Mouse (Mus musculus): ENCODE measurements around the gene Palm3. TPM values are rescaled to one million over a fixed set of nuclear protein-coding genes. Genes with fewer than 3 reads are reported as not detected.
"Not testable (repeated sequence)": the region's sequence is repeated elsewhere in the genome, so short reads cannot be mapped to it uniquely, and the experiment has no call there.

Palm3 gene
- polyA plus RNA-seq, 1 experiment from 2014 or later, result 3.5 TPM

GRCm38 (mm10) chr8:83977646-83978045, 43.6 kb upstream of the Palm3 start:
- Histone ChIP-seq H3K36me3 (ENCODE audit: control insufficient read depth, insufficient read depth, low read length) (0 out of 2 replicates have a peak, but pooled peaks cover 3% of the 10 kb centered on the region), H3K27ac (ENCODE audit: low read depth, low read length) (no peak overlapping the region), H3K4me3 (ENCODE audit: low read depth, low read length) (no peak overlapping the region), H3K9ac (ENCODE audit: low read depth, low read length) (no peak overlapping the region), H3K27me3 (ENCODE audit: control insufficient read depth, insufficient read depth, low read length) (no peaks in the 10 kb centered on the region), H3K4me2 (replicated peaks; ENCODE audit: low read depth, low read length) (no peak overlapping the region), H3K9me3 (ENCODE audit: control insufficient read depth, low read length) (no peaks in the 10 kb centered on the region), H3K4me1 (replicated peaks; ENCODE audit: control insufficient read depth, insufficient read depth, low read length) (peaks cover 4% of the 10 kb centered on the region; the same call in 1 of the 2 replicates)
- no peak for DNase-seq (ENCODE audit: low spot score)
- ATAC-seq (ENCODE audit: low FRiP score), result no peak
- 78% methylated on average over 6 of the region's 6 CpGs for WGBS

GRCm38 (mm10) chr8:83978200-83978599, 43.1 kb upstream of the Palm3 start:
- 0 out of 2 replicates have a peak, but pooled peaks cover 3% of the 10 kb centered on the region for H3K36me3 ChIP-seq (ENCODE audit: control insufficient read depth, insufficient read depth, low read length)
- no peak overlapping the region for H3K27ac ChIP-seq (ENCODE audit: low read depth, low read length)
- no peak overlapping the region for H3K4me3 ChIP-seq (ENCODE audit: low read depth, low read length)
- H3K9ac ChIP-seq (ENCODE audit: low read depth, low read length), result no peak overlapping the region
- no peaks in the 10 kb centered on the region for H3K9me3 ChIP-seq (ENCODE audit: control insufficient read depth, low read length)
- no peaks in the 10 kb centered on the region for H3K27me3 ChIP-seq (ENCODE audit: control insufficient read depth, insufficient read depth, low read length)
- DNase-seq (ENCODE audit: low spot score), result no peak
- WGBS, result 77% methylated on average over 9 of the region's 9 CpGs
- ATAC-seq (ENCODE audit: low FRiP score), result no peak
- peaks cover 4% of the 10 kb centered on the region; the same call in 1 of the 2 replicates for H3K4me1 ChIP-seq (replicated peaks; ENCODE audit: control insufficient read depth, insufficient read depth, low read length)
- no peak overlapping the region for H3K4me2 ChIP-seq (replicated peaks; ENCODE audit: low read depth, low read length)

GRCm38 (mm10) chr8:83980250-83980649, 41.0 kb upstream of the Palm3 start:
- no peak for ATAC-seq (ENCODE audit: low FRiP score)
- H3K4me1 ChIP-seq (replicated peaks; ENCODE audit: control insufficient read depth, insufficient read depth, low read length), result no peaks in the 10 kb centered on the region
- H3K36me3 ChIP-seq (ENCODE audit: control insufficient read depth, insufficient read depth, low read length), result 0 out of 2 replicates have a peak, but pooled peaks cover 6% of the 10 kb centered on the region
- no peak for DNase-seq (ENCODE audit: low spot score)
- H3K27ac ChIP-seq (ENCODE audit: low read depth, low read length), result no peak overlapping the region
- H3K27me3 ChIP-seq (ENCODE audit: control insufficient read depth, insufficient read depth, low read length), result no peaks in the 10 kb centered on the region
- no peak overlapping the region for H3K4me2 ChIP-seq (replicated peaks; ENCODE audit: low read depth, low read length)
- no peaks in the 10 kb centered on the region for H3K9me3 ChIP-seq (ENCODE audit: control insufficient read depth, low read length)
- H3K9ac ChIP-seq (ENCODE audit: low read depth, low read length), result no peak overlapping the region
- 90% methylated on average over 1 of the region's 1 CpGs for WGBS
- no peak overlapping the region for H3K4me3 ChIP-seq (ENCODE audit: low read depth, low read length)

GRCm38 (mm10) chr8:83980845-83981244, 40.4 kb upstream of the Palm3 start:
- Histone ChIP-seq H3K4me2 (replicated peaks; ENCODE audit: low read depth, low read length) (no peak overlapping the region), H3K4me1 (replicated peaks; ENCODE audit: control insufficient read depth, insufficient read depth, low read length) (no peaks in the 10 kb centered on the region), H3K27me3 (ENCODE audit: control insufficient read depth, insufficient read depth, low read length) (no peaks in the 10 kb centered on the region), H3K4me3 (ENCODE audit: low read depth, low read length) (no peak overlapping the region), H3K36me3 (ENCODE audit: control insufficient read depth, insufficient read depth, low read length) (0 out of 2 replicates have a peak, but pooled peaks cover 9% of the 10 kb centered on the region), H3K9ac (ENCODE audit: low read depth, low read length) (no peak overlapping the region), H3K27ac (ENCODE audit: low read depth, low read length) (no peak overlapping the region), H3K9me3 (ENCODE audit: control insufficient read depth, low read length) (no peaks in the 10 kb centered on the region)
- ATAC-seq (ENCODE audit: low FRiP score), result no peak
- WGBS, result 87% methylated on average over 8 of the region's 8 CpGs
- no peak for DNase-seq (ENCODE audit: low spot score)

- Histone ChIP-seq H3K4me1 (replicated peaks; ENCODE audit: control insufficient read depth, insufficient read depth, low read length) (no peaks in the 10 kb centered on the region), H3K4me2 (replicated peaks; ENCODE audit: low read depth, low read length) (no peak overlapping the region), H3K36me3 (ENCODE audit: control insufficient read depth, insufficient read depth, low read length) (0 out of 2 replicates have a peak, but pooled peaks cover 9% of the 10 kb centered on the region), H3K4me3 (ENCODE audit: low read depth, low read length) (no peak overlapping the region), H3K9ac (ENCODE audit: low read depth, low read length) (no peak overlapping the region), H3K27ac (ENCODE audit: low read depth, low read length) (no peak overlapping the region), H3K9me3 (ENCODE audit: control insufficient read depth, low read length) (no peaks in the 10 kb centered on the region), H3K27me3 (ENCODE audit: control insufficient read depth, insufficient read depth, low read length) (no peaks in the 10 kb centered on the region)
- no peak for DNase-seq (ENCODE audit: low spot score)
- no peak for ATAC-seq (ENCODE audit: low FRiP score)
- WGBS, result 95% methylated on average over 7 of the region's 7 CpGs
These were observed 39.7 kb upstream of the Palm3 start for GRCm38 (mm10) chr8:83981533-83981932.

GRCm38 (mm10) chr8:83982449-83982848, 38.8 kb upstream of the Palm3 start:
- 92% methylated on average over 4 of the region's 4 CpGs for WGBS
- H3K27ac ChIP-seq (ENCODE audit: low read depth, low read length), result no peak overlapping the region
- DNase-seq (ENCODE audit: low spot score), result no peak
- H3K4me1 ChIP-seq (replicated peaks; ENCODE audit: control insufficient read depth, insufficient read depth, low read length), result no peaks in the 10 kb centered on the region
- peaks cover 14% of the 10 kb centered on the region for H3K36me3 ChIP-seq (ENCODE audit: control insufficient read depth, insufficient read depth, low read length)
- no peak overlapping the region for H3K4me2 ChIP-seq (replicated peaks; ENCODE audit: low read depth, low read length)
- ATAC-seq (ENCODE audit: low FRiP score), result no peak
- no peak overlapping the region for H3K9ac ChIP-seq (ENCODE audit: low read depth, low read length)
- H3K4me3 ChIP-seq (ENCODE audit: low read depth, low read length), result no peak overlapping the region
- H3K27me3 ChIP-seq (ENCODE audit: control insufficient read depth, insufficient read depth, low read length), result no peaks in the 10 kb centered on the region
- H3K9me3 ChIP-seq (ENCODE audit: control insufficient read depth, low read length), result no peaks in the 10 kb centered on the region

GRCm38 (mm10) chr8:83983222-83983621, 38.0 kb upstream of the Palm3 start:
- not testable (repeated sequence) for ATAC-seq (ENCODE audit: low FRiP score); H3K9ac ChIP-seq (ENCODE audit: low read depth, low read length); H3K9me3 ChIP-seq (ENCODE audit: control insufficient read depth, low read length); DNase-seq (ENCODE audit: low spot score); H3K27ac ChIP-seq (ENCODE audit: low read depth, low read length); H3K27me3 ChIP-seq (ENCODE audit: control insufficient read depth, insufficient read depth, low read length); H3K4me3 ChIP-seq (ENCODE audit: low read depth, low read length); H3K4me2 ChIP-seq (replicated peaks; ENCODE audit: low read depth, low read length); H3K4me1 ChIP-seq (replicated peaks; ENCODE audit: control insufficient read depth, insufficient read depth, low read length)
- WGBS, result 90% methylated on average over 2 of the region's 2 CpGs
- H3K36me3 ChIP-seq (ENCODE audit: control insufficient read depth, insufficient read depth, low read length), result peaks cover 16% of the 10 kb centered on the region

- Histone ChIP-seq H3K36me3 (ENCODE audit: control insufficient read depth, insufficient read depth, low read length) (peaks cover 17% of the 10 kb centered on the region), H3K27me3 (ENCODE audit: control insufficient read depth, insufficient read depth, low read length) (no peaks in the 10 kb centered on the region), H3K4me3 (ENCODE audit: low read depth, low read length) (no peak overlapping the region), H3K27ac (ENCODE audit: low read depth, low read length) (no peak overlapping the region), H3K4me1 (replicated peaks; ENCODE audit: control insufficient read depth, insufficient read depth, low read length) (no peaks in the 10 kb centered on the region), H3K9ac (ENCODE audit: low read depth, low read length) (no peak overlapping the region), H3K9me3 (ENCODE audit: control insufficient read depth, low read length) (no peaks in the 10 kb centered on the region), H3K4me2 (replicated peaks; ENCODE audit: low read depth, low read length) (no peak overlapping the region)
- 84% methylated on average over 7 of the region's 7 CpGs for WGBS
- DNase-seq (ENCODE audit: low spot score) (no peak), ATAC-seq (ENCODE audit: low FRiP score) (no peak)
These were observed 32.0 kb upstream of the Palm3 start for GRCm38 (mm10) chr8:83989243-83989642.

- Histone ChIP-seq H3K27ac (ENCODE audit: low read depth, low read length) (no peak overlapping the region), H3K9me3 (ENCODE audit: control insufficient read depth, low read length) (no peaks in the 10 kb centered on the region), H3K36me3 (ENCODE audit: control insufficient read depth, insufficient read depth, low read length) (peaks cover 17% of the 10 kb centered on the region), H3K27me3 (ENCODE audit: control insufficient read depth, insufficient read depth, low read length) (no peaks in the 10 kb centered on the region), H3K4me3 (ENCODE audit: low read depth, low read length) (no peak overlapping the region), H3K4me1 (replicated peaks; ENCODE audit: control insufficient read depth, insufficient read depth, low read length) (no peaks in the 10 kb centered on the region), H3K4me2 (replicated peaks; ENCODE audit: low read depth, low read length) (no peak overlapping the region), H3K9ac (ENCODE audit: low read depth, low read length) (no peak overlapping the region)
- ATAC-seq (ENCODE audit: low FRiP score) (no peak), DNase-seq (ENCODE audit: low spot score) (no peak)
- WGBS, result 95% methylated on average over 14 of the region's 14 CpGs
These were observed 31.1 kb upstream of the Palm3 start for GRCm38 (mm10) chr8:83990170-83990569.
